Mouse (Mus musculus): Measurements from ENCODE around the gene Tle6.

GRCm38 (mm10) chr10:81626994-81627835 is 26.3 kb upstream of the Tle6 start, which contains the start of gene Sirt6:
- TF ChIP-seq POLR2A (IDR thresholded peaks at IDR 0.05; ENCODE audit: extremely low read depth, insufficient read depth, low read length) = peak; percentile 92
- TF ChIP-seq CTCF (IDR thresholded peaks at IDR 0.05; ENCODE audit: extremely low read depth, insufficient read depth, low read length) = no peak

All from cortical plate, adult 2 months (tissue).